Mouse (Mus musculus) embryo, embryonic 10.5 days (tissue): ENCODE measurements at regions not wholly inside any gene's neighbourhood (a gene's known extent, or its start where the extent isn't known, plus 50 kb on each side); places are given as distances from the start of the nearest gene placed in this dataset.

Experiments used
- DNase-seq: peaks from one replicate; pipeline ENCODE4 v3.0.0-alpha.2; 2015; ENCODE audit warnings: low spot score

- DNase-seq = no peak
Observed at GRCm38 (mm10) chr3:118494611-118495010, 67.3 kb upstream of the Dpyd start.

- peak; percentile 75 for DNase-seq
Observed at GRCm38 (mm10) chr3:118500234-118500633, 61.7 kb upstream of the Dpyd start.

GRCm38 (mm10) chr3:118507582-118508237, 54.2 kb upstream of the Dpyd start:
- DNase-seq = no peak

GRCm38 (mm10) chr3:118510837-118511236, 51.1 kb upstream of the Dpyd start:
- no peak for DNase-seq

GRCm38 (mm10) chr3:118511969-118512368, 50.0 kb upstream of the Dpyd start:
- DNase-seq = no peak
